Mouse (Mus musculus) pancreas, adult 10 weeks (tissue): ENCODE results near the gene Dhrs7b. TPM values are rescaled to one million over a fixed set of nuclear protein-coding genes. Genes with fewer than 3 reads are reported as not detected.

Experiments used
- polyA plus RNA-seq: library from polyadenylated mRNA; stranded (reverse); fragments of 350-450 nt; fragmentation: Illumina TruSeq; extraction: RNeasy Lipid Tissue Mini Kit (QIAGEN cat#74804); gene quantifications from one replicate; pipeline ENCODE4 v1.2.3, GENCODE M21; 2015; ENCODE audit warnings: low read depth, low replicate concordance; ENCODE audit not compliant: insufficient read depth

Gene Dhrs7b
- polyA plus RNA-seq = 4.9 TPM

GRCm38 (mm10) chr11:60830433-60831052 is at the start of gene Dhrs7b:
Gene Dhrs7b (plus strand): TSS chr11:60830631.

GRCm38 (mm10) chr11:60811618-60812017 is 18.8 kb upstream of the Dhrs7b start, which contains the start of gene Shmt1:
Gene Shmt1 (minus strand): TSS chr11:60811718.

GRCm38 (mm10) chr11:60878675-60879294 is 48.4 kb downstream of the Dhrs7b start, which contains the start of gene Tmem11:
Gene Tmem11 (minus strand): TSS chr11:60879272.

Other genes starting within 250 kb of the Dhrs7b start
- gene Llgl1, start 130.9 kb upstream of the Dhrs7b start, polyA plus RNA-seq = 5.1 TPM
- gene Flii, start 103.4 kb upstream of the Dhrs7b start, polyA plus RNA-seq = 22.9 TPM
- 5.6 TPM for gene Mief2, start 102.2 kb upstream of the Dhrs7b start, polyA plus RNA-seq
- 1.8 TPM for gene Top3a, start 53.3 kb upstream of the Dhrs7b start, polyA plus RNA-seq
- 3.7 TPM for gene Smcr8, start 53.1 kb upstream of the Dhrs7b start, polyA plus RNA-seq
- gene Shmt1, start 18.9 kb upstream of the Dhrs7b start, polyA plus RNA-seq = 0.50 TPM
- gene Tmem11, start 48.6 kb downstream of the Dhrs7b start, polyA plus RNA-seq = 9.3 TPM
- gene Natd1, start 84.1 kb downstream of the Dhrs7b start, polyA plus RNA-seq = 2.3 TPM
- 9.0 TPM for gene Map2k3, start 101.4 kb downstream of the Dhrs7b start, polyA plus RNA-seq
- 0.46 TPM for gene Kcnj12, start 191.9 kb downstream of the Dhrs7b start, polyA plus RNA-seq